Mouse (Mus musculus) thymus, postnatal 4 days (tissue): Measurements from ENCODE around the gene Evi5l.
"Not testable (repeated sequence)": the region's sequence is repeated elsewhere in the genome, so short reads cannot be mapped to it uniquely, and the experiment has no call there.

Experiments
- DNase-seq: peaks from one replicate; pipeline ENCODE4 v3.0.0; 2021

Gene Evi5l

DNA sequence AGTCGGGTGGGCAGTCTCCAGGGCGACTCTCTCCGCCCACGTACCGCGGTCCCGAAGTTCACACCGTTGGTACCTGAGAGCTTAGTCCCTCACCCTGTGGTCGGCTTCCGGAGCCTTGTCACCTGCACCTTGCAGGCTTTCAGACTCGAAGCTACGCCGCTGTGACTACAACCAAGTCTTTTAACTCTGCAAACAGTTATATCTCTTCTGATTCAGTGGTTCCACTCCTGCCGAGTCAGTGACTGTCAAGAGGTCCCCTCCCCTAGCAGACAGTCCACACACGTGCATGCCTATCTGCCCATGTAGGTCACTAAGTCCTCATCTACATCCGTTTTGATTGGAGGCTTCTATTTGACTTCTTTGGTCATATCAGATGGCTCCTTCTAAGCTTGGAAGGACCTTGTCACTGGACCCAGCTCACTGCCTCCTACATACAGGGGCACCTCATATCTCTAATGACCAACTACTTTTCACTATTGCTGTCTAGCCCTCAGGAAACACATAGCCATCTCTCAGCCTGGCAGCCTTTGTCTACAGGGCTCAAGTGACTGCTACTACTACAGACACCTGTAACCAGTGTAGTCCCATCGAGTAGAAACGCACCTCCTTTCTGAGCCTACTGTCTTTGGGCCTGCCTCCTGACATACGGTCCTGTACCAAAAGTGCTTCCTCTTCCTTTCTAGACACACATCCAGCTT is 73.0 kb downstream of the Evi5l start:
- DNase-seq: no peak

DNA sequence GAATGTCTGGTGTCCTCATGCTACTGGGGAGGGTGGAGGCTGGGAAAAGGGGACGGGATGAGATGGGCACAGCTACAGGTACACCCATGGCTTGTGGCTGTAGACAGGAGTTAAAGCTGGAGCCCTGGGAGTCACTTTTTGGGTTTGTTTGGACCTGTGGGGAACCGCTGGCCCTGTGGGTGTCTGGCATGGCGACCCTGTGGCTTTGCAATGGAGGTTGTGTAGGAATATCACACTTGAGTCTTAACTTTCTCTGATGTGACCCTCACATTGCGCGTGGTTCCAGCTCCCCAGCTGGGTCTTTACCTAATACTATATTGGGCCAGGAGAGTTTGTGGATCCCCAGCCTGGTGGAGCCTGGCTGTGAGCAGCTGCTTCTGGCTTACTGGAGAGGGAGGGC is 78.7 kb downstream of the Evi5l start:
- no peak for DNase-seq

DNA sequence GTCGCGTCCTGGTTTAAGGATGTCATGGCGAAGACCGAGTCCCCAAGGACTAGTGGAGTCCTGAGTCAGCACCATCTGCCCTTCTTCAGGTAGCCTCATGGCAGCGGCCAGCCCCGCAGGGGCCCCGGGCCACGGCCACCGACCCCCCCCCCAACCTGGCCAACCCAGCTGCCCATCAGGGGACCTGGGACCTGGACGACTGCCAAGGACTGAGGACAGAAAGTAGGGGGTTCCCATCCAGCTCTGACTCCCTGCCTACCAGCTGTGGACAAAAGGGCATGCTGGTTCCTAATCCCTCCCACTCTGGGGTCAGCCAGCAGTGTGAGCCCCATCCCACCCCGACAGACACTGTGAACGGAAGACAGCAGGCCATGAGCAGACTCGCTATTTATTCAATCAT is 79.4 kb downstream of the Evi5l start:
- DNase-seq: no peak

DNA sequence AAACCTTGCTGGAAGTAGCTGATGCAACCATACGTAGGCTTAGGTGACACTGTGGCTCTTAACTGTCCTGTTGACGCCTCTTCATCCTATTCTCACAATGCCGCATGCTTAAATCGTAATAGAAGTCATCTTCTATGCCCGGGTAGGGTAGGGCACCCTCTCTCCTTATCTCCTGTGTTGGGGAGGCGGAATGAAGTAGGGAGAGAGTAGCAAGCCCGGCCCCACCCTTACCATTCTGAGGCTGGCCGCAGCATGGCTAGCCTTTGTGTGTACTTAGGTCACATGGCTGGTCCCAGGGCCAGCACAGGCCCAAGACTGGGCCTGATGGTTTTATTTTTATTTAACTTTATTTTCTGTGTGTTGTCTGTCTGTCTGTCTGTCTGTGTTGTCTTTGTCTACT is 80.9 kb downstream of the Evi5l start:
- DNase-seq: no peak

DNA sequence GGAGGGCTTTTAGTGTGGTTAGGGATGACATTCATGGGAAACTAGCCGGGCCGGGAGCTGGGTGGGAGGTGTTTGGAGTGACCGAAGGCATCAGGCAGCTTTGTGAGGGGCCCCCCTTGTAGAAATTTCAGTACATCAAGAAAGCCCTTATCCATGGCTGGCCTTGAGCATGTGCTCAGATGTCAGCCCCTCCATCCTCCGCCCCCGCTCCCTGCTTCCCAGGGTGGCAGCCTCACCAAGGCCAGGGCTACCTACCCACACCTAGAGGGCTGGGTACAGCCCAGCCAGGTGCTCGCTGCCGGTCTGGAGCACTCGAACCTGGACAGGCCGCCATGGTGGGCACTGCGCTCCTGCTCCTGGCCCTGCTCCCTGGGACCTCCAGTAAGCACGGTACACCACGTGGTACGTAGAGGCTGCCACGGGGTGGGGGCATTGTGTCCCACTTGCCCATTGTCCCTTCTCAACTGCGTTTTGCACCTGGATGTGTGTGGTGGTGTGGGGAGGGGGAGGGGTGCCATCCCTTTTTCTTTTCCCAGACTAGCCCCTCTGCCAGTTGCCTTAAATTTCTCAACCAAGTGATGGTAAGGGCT is 81.7 kb downstream of the Evi5l start, which contains the start of gene Tgfbr3l:
Gene Tgfbr3l (plus strand): TSS at position 264 of the 590 bp plus-strand sequence.
- DNase-seq: no peak

DNA sequence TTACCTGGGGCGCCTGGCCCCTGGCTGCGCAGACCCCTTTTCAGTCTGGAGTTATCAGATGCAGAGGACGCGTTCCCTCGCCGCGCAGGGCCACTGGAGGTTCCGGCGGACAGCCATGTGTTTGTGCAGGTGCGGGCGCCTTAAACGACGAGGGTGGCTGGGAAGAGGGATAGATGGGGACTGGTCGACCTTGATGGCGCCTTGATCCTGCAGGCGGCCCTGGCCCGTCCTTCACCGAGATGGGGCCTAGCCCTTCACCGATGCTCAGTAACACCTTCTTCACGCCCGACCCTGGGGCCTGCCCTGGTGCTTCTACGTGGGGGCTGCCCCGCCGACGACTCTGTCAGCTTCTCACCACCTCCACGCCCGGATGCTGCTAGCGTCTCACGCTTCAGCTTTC is 82.8 kb downstream of the Evi5l start:
- no peak for DNase-seq

DNA sequence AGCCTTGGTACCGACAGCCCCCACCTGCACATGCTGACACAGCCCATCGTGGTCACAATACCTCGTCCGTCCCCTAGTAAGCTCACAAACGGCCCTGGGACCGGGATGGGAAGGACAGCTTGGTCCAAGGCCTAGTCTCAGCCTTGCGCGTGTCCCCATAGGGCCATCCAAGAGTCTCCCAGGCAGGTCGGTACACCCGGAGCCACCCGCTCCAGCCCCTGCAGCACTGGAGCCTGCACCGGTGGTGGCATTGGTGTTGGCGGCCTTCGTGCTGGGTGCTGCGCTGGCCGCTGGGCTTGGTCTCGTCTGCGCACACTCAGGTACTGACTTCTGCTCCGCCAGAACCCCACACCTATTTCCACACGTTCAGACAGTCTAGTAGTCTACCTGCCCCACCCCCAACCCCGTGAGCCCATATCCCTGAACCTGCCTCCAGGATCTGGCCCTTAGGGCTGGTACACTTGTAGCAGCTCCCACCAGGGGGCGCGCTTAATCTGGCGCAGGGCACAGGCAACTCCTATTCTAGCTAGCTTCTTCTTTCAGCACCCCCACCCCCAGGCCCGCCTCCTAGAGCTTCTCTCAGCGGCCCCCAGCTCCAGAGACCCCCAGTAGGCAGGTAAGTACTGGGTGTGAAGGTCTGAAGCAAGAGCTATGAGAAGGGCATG is 84.1 kb downstream of the Evi5l start:
- DNase-seq: peak; percentile 95

DNA sequence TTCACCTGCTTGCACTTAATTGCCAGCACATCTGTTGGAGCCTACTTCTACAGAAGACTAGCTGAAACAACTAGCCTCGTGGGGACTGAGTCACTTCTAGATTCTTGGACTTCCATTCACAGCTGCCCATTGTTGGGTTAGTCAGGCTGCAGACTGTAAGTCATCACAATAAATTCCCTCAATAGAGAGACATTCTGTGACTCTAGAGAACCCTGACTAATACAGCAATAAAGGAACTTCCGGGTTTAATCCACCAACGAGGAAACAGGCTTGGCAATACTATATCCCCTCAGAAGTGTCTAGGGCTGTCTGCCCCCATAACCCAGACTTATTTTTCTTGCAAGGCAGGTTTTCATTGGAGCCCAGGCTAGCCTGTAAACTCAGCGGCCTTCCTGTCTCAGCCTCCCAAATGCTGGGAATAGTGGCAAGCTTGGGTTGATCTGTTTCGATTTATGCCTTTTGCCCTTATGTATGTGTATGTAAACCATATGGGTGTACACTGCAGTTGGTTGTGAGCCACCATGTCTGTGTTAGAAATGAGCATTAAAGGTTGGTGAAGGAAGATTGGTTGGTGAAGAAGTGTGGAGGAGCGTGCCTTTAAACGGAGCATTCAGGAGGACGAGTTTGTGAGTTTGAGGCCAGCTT is 85.9 kb downstream of the Evi5l start:
- no peak for DNase-seq

DNA sequence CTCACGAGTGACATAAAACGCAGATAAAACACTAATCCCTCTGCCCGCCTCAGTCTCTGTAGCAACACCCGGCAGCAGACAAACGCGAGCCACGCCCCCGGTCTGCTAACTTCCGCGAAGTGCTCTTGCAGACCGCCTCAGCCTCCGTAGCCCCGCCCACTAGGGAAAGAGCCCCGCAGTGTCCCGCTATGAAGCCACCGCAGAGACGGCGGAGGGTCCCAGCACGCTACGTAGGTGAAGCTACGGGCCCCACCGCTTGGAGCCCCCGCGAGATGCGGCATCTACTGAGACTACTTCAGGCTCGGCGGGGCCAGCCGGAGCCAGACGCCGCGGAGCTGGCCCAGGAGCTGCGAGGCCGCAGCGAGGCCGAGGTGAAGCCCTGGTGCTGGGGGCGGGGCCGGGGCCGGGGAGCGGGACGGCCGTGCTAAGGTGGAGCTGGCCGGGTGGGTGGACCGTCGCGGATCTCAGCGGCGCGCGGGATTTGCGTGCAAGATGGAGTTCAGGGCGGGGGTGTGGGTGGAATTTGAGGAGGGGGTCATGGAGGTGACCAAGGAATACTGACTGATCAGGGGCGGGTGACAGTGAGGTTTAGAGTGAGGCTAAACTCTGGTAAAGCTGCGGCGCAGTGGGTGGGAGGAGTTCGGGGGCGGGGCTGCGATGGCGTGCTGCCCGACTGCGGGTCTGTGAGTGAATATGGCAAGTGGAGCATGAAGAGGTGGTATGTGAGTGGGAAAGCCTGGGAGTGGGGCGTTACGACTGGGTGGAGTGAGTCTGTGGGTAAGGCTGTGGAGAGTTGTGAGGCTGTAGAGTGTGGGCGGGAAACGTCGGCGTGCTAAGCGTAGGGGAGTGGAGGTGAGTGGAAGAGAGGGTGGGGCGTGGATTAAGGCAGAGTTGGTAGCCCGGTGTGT is 86.8 kb downstream of the Evi5l start, which contains the start of gene Snapc2:
Gene Snapc2 (plus strand): TSS at position 147 of the 908 bp plus-strand sequence.
- peak; percentile 99 for DNase-seq

DNA sequence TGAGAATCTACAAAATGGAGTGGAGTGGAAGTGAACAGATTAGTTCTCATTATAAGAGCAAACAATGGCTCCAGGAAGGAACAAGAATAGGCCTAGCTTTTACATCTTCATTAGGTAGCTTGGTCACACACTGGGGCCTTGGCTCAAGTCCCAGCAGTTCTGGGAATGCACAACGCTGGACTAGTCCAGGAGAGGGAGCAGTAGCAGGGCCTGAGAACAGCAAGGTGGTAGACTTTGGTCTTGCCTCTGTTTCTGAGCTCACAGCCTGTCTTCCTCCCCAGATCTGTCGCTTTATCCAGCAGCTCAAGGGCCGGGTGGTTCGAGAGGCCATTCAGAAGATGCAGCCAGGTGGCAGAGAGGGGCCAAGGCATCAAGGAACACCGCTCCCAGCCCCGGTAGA is 87.6 kb downstream of the Evi5l start:
- no peak for DNase-seq

DNA sequence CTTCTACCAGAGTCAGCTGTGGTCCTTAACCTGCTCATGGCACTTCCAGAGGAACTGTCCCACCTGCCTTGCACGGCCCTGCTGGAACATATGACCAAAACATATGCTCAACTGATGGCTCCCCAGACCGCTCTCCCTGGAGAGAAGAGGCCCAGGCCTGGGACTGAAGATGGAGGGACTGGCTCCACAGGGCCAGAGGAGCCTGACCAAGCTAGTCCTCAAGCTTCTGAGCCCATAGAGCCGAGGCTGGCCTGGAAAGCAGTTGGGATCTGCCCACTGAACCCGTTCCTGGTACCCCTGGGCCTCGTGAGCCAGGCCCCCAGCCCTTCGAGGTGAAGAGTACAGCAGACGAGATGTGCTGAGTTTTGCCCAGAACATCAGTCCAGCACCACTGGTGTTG is 89.1 kb downstream of the Evi5l start:
- DNase-seq: not testable (repeated sequence)

DNA sequence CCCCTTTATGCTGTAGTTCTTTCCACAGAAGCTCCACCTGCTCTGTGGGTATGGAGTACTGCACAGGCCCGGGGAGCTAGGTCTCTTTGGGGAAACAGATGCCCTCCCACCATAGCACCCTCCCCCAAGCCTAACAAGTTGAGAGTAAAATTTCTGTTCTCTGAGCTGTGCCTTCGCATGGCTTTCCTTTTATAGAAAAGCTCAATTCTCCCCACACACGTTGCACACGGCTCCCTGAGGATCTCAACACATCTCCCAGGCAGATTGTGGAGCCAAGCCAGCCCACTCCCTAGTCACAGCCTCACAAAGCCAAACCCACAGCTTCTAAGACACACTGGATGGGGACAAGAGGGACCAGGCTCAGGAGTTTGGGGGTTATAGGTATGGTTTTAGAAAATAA is 90.5 kb downstream of the Evi5l start:
- no peak for DNase-seq

DNA sequence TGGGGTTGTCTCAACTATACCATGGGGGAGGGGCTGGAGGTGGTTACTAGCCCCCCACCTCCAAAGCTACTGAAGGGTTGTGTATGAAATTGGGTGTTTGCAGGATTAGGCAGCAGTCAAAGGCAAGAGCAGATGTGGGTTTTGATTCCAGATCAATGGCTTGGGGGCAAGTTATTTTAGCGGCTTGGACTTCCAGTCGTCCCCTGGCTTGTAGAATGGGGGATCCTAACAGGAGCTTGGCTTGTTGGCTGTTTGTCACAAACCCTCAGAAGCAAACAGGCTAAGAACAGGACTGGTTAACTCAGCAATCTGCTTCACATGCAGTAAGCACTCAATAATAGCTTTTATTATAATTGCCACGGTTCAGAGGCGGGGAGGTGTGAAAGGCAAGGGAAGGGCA is 91.0 kb downstream of the Evi5l start:
- no peak for DNase-seq

DNA sequence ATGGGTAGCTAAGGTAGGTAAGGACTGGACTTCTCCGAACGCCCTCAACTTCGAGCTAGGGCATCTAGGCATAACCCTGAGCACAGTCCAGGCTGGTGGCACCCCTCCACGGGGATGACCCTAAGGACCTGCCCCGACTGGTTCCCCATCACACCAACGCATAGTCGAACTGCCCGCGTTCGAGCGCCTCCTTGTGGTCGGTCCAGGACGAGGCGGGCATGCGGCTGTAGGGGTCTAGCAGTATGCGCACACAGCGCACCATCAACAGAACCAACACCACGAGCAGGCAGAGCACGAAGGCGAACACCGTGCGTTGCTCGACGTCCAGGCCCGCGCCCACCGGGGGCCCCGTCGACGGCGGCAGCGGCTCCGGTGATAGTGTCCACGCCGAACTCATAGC is 91.9 kb downstream of the Evi5l start:
- DNase-seq: peak; percentile 93

DNA sequence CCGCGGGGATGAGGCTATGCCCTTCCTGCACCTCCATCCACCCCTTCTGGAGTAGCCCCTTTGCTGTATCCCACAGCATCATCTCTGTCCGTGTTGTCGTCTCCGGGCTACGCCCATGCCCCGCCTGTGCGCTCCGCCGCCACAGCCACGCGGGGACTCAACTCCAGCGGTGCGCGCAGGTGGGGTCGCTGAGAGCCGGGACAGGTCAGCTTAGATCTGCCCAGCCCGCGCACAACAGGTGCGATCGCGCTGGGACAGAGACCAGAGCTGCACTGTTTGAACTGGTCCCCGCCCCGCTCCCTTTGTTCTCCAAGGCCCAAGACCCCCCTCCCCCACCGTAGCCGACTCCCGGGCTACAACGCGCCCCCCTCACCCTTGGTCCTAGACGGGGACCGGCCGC is 92.3 kb downstream of the Evi5l start:
- no peak for DNase-seq

DNA sequence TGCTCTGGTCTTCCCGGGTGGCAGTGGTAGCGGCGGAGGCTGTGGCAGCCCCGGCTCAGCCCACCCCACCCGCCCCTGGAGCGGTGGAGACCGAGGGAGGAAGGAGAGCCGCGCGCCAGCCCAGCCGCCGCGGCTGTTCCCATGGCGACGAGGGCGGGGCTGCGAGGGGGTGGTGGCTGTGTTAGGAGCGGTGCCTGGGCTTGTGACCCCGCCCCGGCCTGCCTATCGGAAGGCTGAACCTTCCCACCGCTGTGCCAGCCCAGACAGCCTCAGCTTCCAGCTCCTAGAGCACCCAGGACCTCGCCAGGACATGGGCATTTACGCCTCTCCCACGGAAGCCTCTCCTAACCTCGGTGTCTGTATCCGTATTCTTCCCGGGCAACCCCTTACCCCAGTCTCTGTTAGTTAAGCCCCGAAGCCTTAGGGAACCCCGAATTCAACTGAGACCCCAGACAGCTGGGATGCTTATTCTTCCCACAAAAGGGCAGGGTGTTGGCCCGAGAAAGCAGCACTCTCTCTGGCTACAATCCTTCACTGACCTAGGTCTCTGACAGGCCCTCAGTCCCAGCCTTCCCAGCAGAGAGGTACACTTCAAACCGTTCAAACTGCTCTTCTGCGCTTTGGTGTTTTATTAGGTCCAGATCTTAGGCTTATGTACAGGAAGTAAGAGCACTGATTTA is 92.9 kb downstream of the Evi5l start, which contains the start of gene Ctxn1:
Gene Ctxn1 (minus strand): TSS at position 150 of the 680 bp plus-strand sequence.
- peak; percentile 99 for DNase-seq

DNA sequence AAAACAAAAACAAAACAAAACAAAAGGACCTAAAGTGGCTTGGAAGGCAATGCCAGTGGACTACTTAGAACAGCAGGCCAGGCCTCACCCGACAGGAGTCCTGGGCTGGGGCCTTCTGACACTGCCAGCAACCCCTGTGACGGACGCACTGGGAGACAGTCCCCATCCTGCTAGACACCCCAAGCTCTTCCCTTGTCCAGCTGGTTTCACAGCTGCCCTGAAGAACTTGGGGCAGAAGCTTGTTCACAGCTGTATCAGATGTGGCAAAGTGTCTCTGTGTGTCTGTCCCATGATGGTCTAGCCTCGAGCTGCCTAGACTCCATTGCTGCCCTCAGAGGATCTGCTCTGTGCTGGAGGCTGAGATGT is 93.4 kb downstream of the Evi5l start:
- no peak for DNase-seq
